Mouse (Mus musculus): ENCODE data around the gene Pola2. TPM values are rescaled to one million over a fixed set of nuclear protein-coding genes. Genes with fewer than 3 reads are reported as not detected.

Gene Pola2
- polyA plus RNA-seq (2015; fragmentation: Nextera tagmentation; extraction: Ambion mirVana), result 52.6 and 55.9 TPM in 2 replicates

- H3K9ac ChIP-seq, result peak within 1 kb of the TSS; percentile 82
- H3K9me3 ChIP-seq (replicated peaks), result no peaks in the 10 kb centered on the region
- under 1% methylated on average over 50 of the region's 50 CpGs for WGBS
- ATAC-seq, result peak; percentile 95
- peak within 1 kb of the TSS; percentile 91 for H3K4me2 ChIP-seq
- H3K27ac ChIP-seq, result peak within 1 kb of the TSS; percentile 51; the same call in 1 of the 2 replicates
- H3K4me1 ChIP-seq, result peaks cover 31% of the 10 kb centered on the region
- no peaks in the 10 kb centered on the region for H3K27me3 ChIP-seq
- H3K4me3 ChIP-seq, result peak within 1 kb of the TSS; percentile 72
- H3K36me3 ChIP-seq (ENCODE audit: poor library complexity, severe bottlenecking), result peaks cover 15% of the 10 kb centered on the region
Measured at GRCm38 (mm10) chr19:5963883-5964562, at the start of gene Pola2. Gene Pola2 (minus strand): TSS chr19:5964202.

- Histone ChIP-seq H3K27ac (no peak overlapping the region), H3K27me3 (peaks cover 47% of the 10 kb centered on the region), H3K4me3 (no peak overlapping the region), H3K9ac (no peak overlapping the region), H3K36me3 (ENCODE audit: poor library complexity, severe bottlenecking) (no peaks in the 10 kb centered on the region), H3K9me3 (replicated peaks) (no peaks in the 10 kb centered on the region), H3K4me2 (no peak overlapping the region), H3K4me1 (peaks cover 12% of the 10 kb centered on the region)
- 88% methylated on average over 10 of the region's 10 CpGs for WGBS
- ATAC-seq, result no peak
Measured at GRCm38 (mm10) chr19:6013691-6014090, 49.7 kb upstream of the Pola2 start.

GRCm38 (mm10) chr19:6009137-6009536 lies 45.1 kb upstream of the Pola2 start:
- Histone ChIP-seq H3K27ac (no peak overlapping the region), H3K4me1 (no peaks in the 10 kb centered on the region), H3K4me2 (no peak overlapping the region), H3K27me3 (peaks cover 9% of the 10 kb centered on the region), H3K36me3 (ENCODE audit: poor library complexity, severe bottlenecking) (no peaks in the 10 kb centered on the region), H3K9me3 (replicated peaks) (no peaks in the 10 kb centered on the region), H3K4me3 (no peak overlapping the region), H3K9ac (no peak overlapping the region)
- no peak for ATAC-seq
- 67% methylated on average over 8 of the region's 8 CpGs for WGBS

DNA sequence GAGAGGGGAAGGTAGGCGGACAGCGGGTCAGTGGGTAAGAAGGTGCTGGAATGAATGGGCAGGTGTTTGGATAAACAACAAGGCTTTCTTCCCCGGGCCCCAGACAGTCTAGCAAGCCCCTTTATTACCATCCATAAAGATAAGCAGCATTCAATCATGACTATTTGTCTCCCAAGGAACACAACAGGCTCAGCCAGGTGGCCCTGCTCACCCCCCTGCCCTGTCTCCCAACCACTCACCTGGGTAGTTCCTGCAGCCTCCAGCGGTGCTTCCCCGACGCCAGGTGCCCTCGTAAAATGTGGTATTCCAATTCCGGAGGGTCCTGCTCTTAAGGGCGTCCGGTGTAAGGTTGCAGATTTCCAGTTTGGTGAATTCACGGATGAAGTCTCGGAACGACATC lies 43.0 kb upstream of the Pola2 start:
- H3K9me3 ChIP-seq (replicated peaks), result no peaks in the 10 kb centered on the region
- no peaks in the 10 kb centered on the region for H3K36me3 ChIP-seq (ENCODE audit: poor library complexity, severe bottlenecking)
- no peak for ATAC-seq
- H3K27me3 ChIP-seq, result no peaks in the 10 kb centered on the region
- no peak overlapping the region for H3K4me2 ChIP-seq
- no peak overlapping the region for H3K4me3 ChIP-seq
- 93% methylated on average over 13 of the region's 13 CpGs for WGBS
- H3K4me1 ChIP-seq, result no peaks in the 10 kb centered on the region
- H3K27ac ChIP-seq, result no peak overlapping the region
- H3K9ac ChIP-seq, result no peak overlapping the region

DNA sequence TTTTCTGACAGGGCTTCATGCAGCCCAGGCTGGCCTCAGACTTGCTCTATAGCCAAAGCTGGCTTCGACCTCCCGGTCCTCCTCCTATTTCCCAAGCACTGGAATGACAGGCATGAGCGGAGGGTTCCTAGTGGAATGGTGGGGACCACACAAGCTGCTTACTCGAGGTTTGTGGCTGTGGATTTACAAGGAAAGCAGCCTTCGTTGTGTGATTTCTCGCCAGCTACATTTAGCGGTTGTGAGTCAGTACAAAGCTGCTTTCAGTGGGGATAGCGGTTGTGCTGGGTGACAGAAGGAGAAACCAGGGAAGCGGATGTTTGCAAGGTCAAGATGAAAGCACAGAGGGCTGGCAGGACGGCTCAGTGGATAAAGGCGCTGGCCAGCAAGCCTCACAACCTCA lies 41.5 kb upstream of the Pola2 start:
- H3K4me2 ChIP-seq, result no peak overlapping the region
- H3K4me3 ChIP-seq, result no peak overlapping the region
- no peaks in the 10 kb centered on the region for H3K36me3 ChIP-seq (ENCODE audit: poor library complexity, severe bottlenecking)
- no peaks in the 10 kb centered on the region for H3K4me1 ChIP-seq
- 64% methylated on average over 11 of the region's 11 CpGs for WGBS
- no peaks in the 10 kb centered on the region for H3K27me3 ChIP-seq
- no peaks in the 10 kb centered on the region for H3K9me3 ChIP-seq (replicated peaks)
- no peak overlapping the region for H3K9ac ChIP-seq
- no peak overlapping the region for H3K27ac ChIP-seq
- ATAC-seq, result no peak

DNA sequence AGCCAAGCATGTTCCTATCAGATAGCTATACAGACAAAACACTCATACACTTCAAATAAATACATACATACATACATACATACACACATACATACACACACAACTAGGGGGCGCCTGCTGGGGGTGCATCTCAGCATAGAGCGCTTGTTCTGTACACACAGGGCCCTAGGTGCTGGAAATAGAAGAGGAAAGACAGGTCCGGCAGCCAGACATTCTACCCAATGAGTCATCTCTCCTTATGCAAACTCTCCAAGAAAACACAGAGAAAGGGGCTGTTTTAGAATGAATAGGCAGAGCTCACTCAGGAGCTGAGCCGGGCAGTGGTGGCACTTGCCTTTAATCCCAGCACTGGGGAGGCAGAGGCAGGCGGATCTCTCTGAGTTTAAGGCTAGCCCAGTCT lies 36.0 kb upstream of the Pola2 start:
- Histone ChIP-seq H3K4me1 (no peaks in the 10 kb centered on the region), H3K27ac (no peak overlapping the region), H3K4me3 (no peak overlapping the region), H3K27me3 (no peaks in the 10 kb centered on the region), H3K9me3 (replicated peaks) (no peaks in the 10 kb centered on the region), H3K4me2 (no peak overlapping the region), H3K9ac (no peak overlapping the region), H3K36me3 (ENCODE audit: poor library complexity, severe bottlenecking) (no peaks in the 10 kb centered on the region)
- ATAC-seq, result no peak
- WGBS, result 73% methylated on average over 5 of the region's 5 CpGs

DNA sequence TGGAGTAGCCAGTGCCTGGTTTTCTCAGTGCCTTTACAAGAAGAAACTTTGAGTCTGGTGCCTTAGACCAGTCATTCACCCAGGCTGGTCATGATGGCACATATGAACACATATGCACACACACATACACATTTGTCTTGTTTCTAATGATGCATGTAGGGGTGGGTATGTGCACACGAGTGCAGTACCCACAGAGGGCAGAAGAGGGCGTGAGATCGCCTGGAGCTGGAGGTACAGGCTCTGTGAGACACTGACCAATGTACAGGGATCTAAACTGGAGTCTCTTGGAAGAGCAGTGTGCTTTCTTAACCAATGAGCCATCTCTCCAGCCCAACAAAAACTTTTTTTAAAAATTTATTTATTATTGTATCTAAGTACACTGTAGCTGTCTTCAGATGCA lies 34.2 kb upstream of the Pola2 start:
- WGBS, result 85% methylated on average over 3 of the region's 3 CpGs
- no peak for ATAC-seq
- H3K4me2 ChIP-seq, result no peak overlapping the region
- no peak overlapping the region for H3K27ac ChIP-seq
- no peaks in the 10 kb centered on the region for H3K4me1 ChIP-seq
- H3K36me3 ChIP-seq (ENCODE audit: poor library complexity, severe bottlenecking), result no peaks in the 10 kb centered on the region
- H3K4me3 ChIP-seq, result no peak overlapping the region
- H3K9ac ChIP-seq, result no peak overlapping the region
- no peaks in the 10 kb centered on the region for H3K27me3 ChIP-seq
- no peaks in the 10 kb centered on the region for H3K9me3 ChIP-seq (replicated peaks)

DNA sequence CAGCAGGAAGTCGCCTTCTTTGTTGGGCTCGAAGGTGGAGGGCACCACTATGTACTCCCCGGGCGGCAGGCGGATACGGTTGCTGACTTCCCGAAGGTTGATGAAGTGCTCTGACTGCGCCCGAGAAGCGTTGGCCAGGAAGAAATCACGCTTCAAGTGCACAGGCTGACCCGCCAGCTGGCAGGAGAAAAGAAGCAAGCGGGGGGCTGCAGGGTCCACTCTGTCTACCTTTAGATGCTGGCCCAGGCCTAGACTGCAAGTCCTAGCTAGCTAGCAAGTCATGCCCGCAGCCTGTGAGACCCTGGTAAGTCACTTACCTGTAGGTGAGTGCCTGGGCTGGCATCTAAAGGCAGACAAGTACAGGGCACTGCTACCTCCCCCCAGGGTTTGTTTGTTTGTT lies 30.7 kb upstream of the Pola2 start:
- Histone ChIP-seq H3K4me3 (no peak overlapping the region), H3K27me3 (no peaks in the 10 kb centered on the region), H3K27ac (no peak overlapping the region), H3K9ac (no peak overlapping the region), H3K4me1 (peaks cover under 1% of the 10 kb centered on the region; the same call in 1 of the 2 replicates), H3K36me3 (ENCODE audit: poor library complexity, severe bottlenecking) (no peaks in the 10 kb centered on the region), H3K4me2 (no peak overlapping the region), H3K9me3 (replicated peaks) (no peaks in the 10 kb centered on the region)
- ATAC-seq, result no peak
- WGBS, result 85% methylated on average over 14 of the region's 14 CpGs

DNA sequence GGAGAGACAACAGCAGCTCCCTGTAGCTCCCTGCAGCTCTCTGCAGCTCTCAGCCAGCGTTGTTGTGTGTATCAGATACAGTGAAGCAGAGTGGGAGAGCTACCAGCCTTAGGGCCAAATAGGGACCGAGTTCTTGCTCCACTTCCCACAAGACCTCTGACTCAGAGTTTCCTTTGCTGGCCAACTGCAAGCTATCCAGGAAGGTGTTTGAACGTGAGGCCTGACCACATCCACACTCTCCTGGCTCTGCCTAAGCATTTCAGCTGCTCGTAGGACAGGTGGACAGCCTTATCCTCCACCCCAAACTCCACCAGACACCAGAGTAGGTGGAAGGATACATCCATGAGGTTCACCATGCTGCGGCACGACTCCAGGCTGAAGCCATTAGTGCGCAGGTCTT lies 28.0 kb upstream of the Pola2 start:
- 85% methylated on average over 7 of the region's 7 CpGs for WGBS
- Histone ChIP-seq H3K9me3 (replicated peaks) (no peaks in the 10 kb centered on the region), H3K27me3 (no peaks in the 10 kb centered on the region), H3K4me2 (no peak overlapping the region), H3K27ac (no peak overlapping the region), H3K4me3 (no peak overlapping the region), H3K36me3 (ENCODE audit: poor library complexity, severe bottlenecking) (no peaks in the 10 kb centered on the region), H3K4me1 (peaks cover 13% of the 10 kb centered on the region), H3K9ac (no peak overlapping the region)
- ATAC-seq, result no peak

GRCm38 (mm10) chr19:5991467-5991866 lies 27.5 kb upstream of the Pola2 start:
- H3K4me1 ChIP-seq, result peaks cover 13% of the 10 kb centered on the region
- WGBS, result 88% methylated on average over 7 of the region's 7 CpGs
- H3K36me3 ChIP-seq (ENCODE audit: poor library complexity, severe bottlenecking), result no peaks in the 10 kb centered on the region

GRCm38 (mm10) chr19:5990921-5991320 lies 26.9 kb upstream of the Pola2 start:
- H3K4me1 ChIP-seq, result peaks cover 13% of the 10 kb centered on the region
- no peaks in the 10 kb centered on the region for H3K36me3 ChIP-seq (ENCODE audit: poor library complexity, severe bottlenecking)
- no peak overlapping the region for H3K27ac ChIP-seq
- H3K4me2 ChIP-seq, result no peak overlapping the region
- whole genome bisulfite sequencing, result 16% methylated on average over 1 of the region's 1 CpGs
- H3K9ac ChIP-seq, result no peak overlapping the region
- ATAC-seq, result no peak
- H3K27me3 ChIP-seq, result no peaks in the 10 kb centered on the region
- no peak overlapping the region for H3K4me3 ChIP-seq
- H3K9me3 ChIP-seq (replicated peaks), result no peaks in the 10 kb centered on the region

More at GRCm38 (mm10) chr19:5991467-5991866, 27.5 kb upstream of the Pola2 start:
- H3K4me3 ChIP-seq, result no peak overlapping the region
- H3K9ac ChIP-seq, result no peak overlapping the region
- no peaks in the 10 kb centered on the region for H3K27me3 ChIP-seq
- no peak overlapping the region for H3K4me2 ChIP-seq
- no peak for ATAC-seq
- H3K9me3 ChIP-seq (replicated peaks), result no peaks in the 10 kb centered on the region
- H3K27ac ChIP-seq, result no peak overlapping the region

- Histone ChIP-seq H3K9me3 (replicated peaks) (no peaks in the 10 kb centered on the region), H3K9ac (no peak overlapping the region), H3K27ac (no peak overlapping the region), H3K4me1 (peaks cover 13% of the 10 kb centered on the region), H3K27me3 (no peaks in the 10 kb centered on the region), H3K36me3 (ENCODE audit: poor library complexity, severe bottlenecking) (no peaks in the 10 kb centered on the region), H3K4me2 (no peak overlapping the region), H3K4me3 (no peak overlapping the region)
- WGBS, result 93% methylated on average over 12 of the region's 12 CpGs
- ATAC-seq, result no peak
Measured at GRCm38 (mm10) chr19:5990033-5990432, 26.0 kb upstream of the Pola2 start.

GRCm38 (mm10) chr19:5989585-5989984 lies 25.6 kb upstream of the Pola2 start:
- Histone ChIP-seq H3K4me2 (no peak overlapping the region; the same call in 1 of the 2 replicates), H3K4me1 (peaks cover 13% of the 10 kb centered on the region), H3K27ac (no peak overlapping the region), H3K9ac (no peak overlapping the region), H3K27me3 (no peaks in the 10 kb centered on the region), H3K36me3 (ENCODE audit: poor library complexity, severe bottlenecking) (no peaks in the 10 kb centered on the region), H3K9me3 (replicated peaks) (no peaks in the 10 kb centered on the region), H3K4me3 (no peak overlapping the region)
- WGBS, result 74% methylated on average over 6 of the region's 6 CpGs
- no peak for ATAC-seq
